Mouse (Mus musculus): Measurements from ENCODE around the gene Nos2.

- TF ChIP-seq CTCF (conservative IDR thresholded peaks at IDR 0.05; ENCODE audit: insufficient read depth, insufficient read length, low read depth, low read length): no peak
- TF ChIP-seq POLR2A (IDR thresholded peaks at IDR 0.05; ENCODE audit: low read depth, low read length): no peak
Measured at GRCm38 (mm10) chr11:78983539-78983938, 63.0 kb downstream of the Nos2 start.

All from kidney, adult 2 months (tissue).